Mouse (Mus musculus) left cerebral cortex, postnatal 36 days (tissue): ENCODE data around the gene Snx10. TPM values are rescaled to one million over a fixed set of nuclear protein-coding genes. Genes with fewer than 3 reads are reported as not detected.

Source experiments
- DNase-seq, 2 experiments: peaks; one replicate each; pipeline ENCODE4 v3.0.0; 2021 to 2022; ENCODE audit warnings: low spot score in 2 of 2, mixed read lengths in 1 of 2
- intact Hi-C: fragments of 180-260 bp; cut with DNase I; formaldehyde crosslinking; loops from one replicate; pipeline ENCODE4 v1.15.1; 2025
- microRNA-seq: library from miRNA; unstranded; fragments of <30 nt; microRNA quantifications from one replicate; pipeline ENCODE4 v1.2.0, GENCODE M21; 2022
- total RNA-seq, 2 experiments: library from RNA; stranded (reverse); gene quantifications; 2 replicates each; pipeline ENCODE4 v1.2.3; 2021

Gene Snx10
- total RNA-seq, 2 experiments from 2014 or later = 110 to 115 TPM

GRCm38 (mm10) chr6:51626843-51627242 is 103.1 kb downstream of the Snx10 start:
- no peak for DNase-seq
- intact Hi-C loops = no loop called here

- intact Hi-C loops = no loop called here
- DNase-seq = no peak
Measured at GRCm38 (mm10) chr6:51629671-51630070, 106.0 kb downstream of the Snx10 start.

GRCm38 (mm10) chr6:51630184-51630583 is 106.5 kb downstream of the Snx10 start:
- DNase-seq = no peak
- intact Hi-C loops = no loop called here

- no peak for DNase-seq
- intact Hi-C loops = no loop called here
Measured at GRCm38 (mm10) chr6:51632928-51633662, 109.4 kb downstream of the Snx10 start.

GRCm38 (mm10) chr6:51633663-51634362 is 110.1 kb downstream of the Snx10 start:
- intact Hi-C loops = no loop called here
- DNase-seq = no peak

GRCm38 (mm10) chr6:51636019-51636568 is 112.4 kb downstream of the Snx10 start:
- intact Hi-C loops = no loop called here
- no peak for DNase-seq

Small RNAs within 50 kb of the gene (microRNA-seq; reads per million reads assigned to microRNA genes)
- not detected for gene Gm22914

Other genes with a start within 250 kb of the Snx10 start
- gene Nfe2l3, start 91.2 kb upstream of the Snx10 start, total RNA-seq = 1 to 10 TPM; 2.7 to 4.3 TPM
- 100 to 1,000 TPM; 350 to 464 TPM for gene Hnrnpa2b1, start 54.0 kb upstream of the Snx10 start, total RNA-seq
- 100 to 1,000 TPM; 127 to 130 TPM for gene Cbx3, start 53.5 kb upstream of the Snx10 start, total RNA-seq